Mouse (Mus musculus) brown adipose tissue, adult 24 weeks (tissue): Measurements from ENCODE around the gene Fignl1. TPM values are rescaled to one million over a fixed set of nuclear protein-coding genes. Genes with fewer than 3 reads are reported as not detected.

Experiments
- H3K27ac ChIP-seq: fragments of 200-500 bp; replicated peaks from 2 replicates; pipeline ENCODE4 v1.5.1; 2012; ENCODE audit warnings: low read depth, mild to moderate bottlenecking, low read length
- H3K4me1 ChIP-seq: fragments of 200-500 bp; 2 replicates; pipeline ENCODE4 v1.6.1; 2012; ENCODE audit warnings: low read length, mixed read lengths; ENCODE audit not compliant: control insufficient read depth, insufficient read depth, insufficient read length
- H3K4me3 ChIP-seq: fragments of 200-500 bp; 2 replicates; pipeline ENCODE4 v1.5.1; 2012; ENCODE audit warnings: low read depth, mild to moderate bottlenecking, low read length, moderate library complexity; ENCODE audit not compliant: insufficient read depth
- polyA plus RNA-seq: library from polyadenylated mRNA; stranded (reverse); fragments of >200 nt; gene quantifications from 2 replicates; pipeline ENCODE4 v1.2.4, GENCODE M21; 2012; ENCODE audit not compliant: missing spikeins, insufficient read depth, insufficient read length

Fignl1 gene
- polyA plus RNA-seq, 1 experiment: 0.79 TPM

GRCm38 (mm10) chr11:11737562-11737961 lies 71.2 kb downstream of the Fignl1 start:
- Histone ChIP-seq H3K4me3 (no peak overlapping the region), H3K4me1 (no peaks in the 10 kb centered on the region), H3K27ac (no peak overlapping the region)

Other genes starting within 250 kb of the Fignl1 start
- not detected in 2 replicates for gene 4930512M02Rik, start 181.1 kb downstream of the Fignl1 start, polyA plus RNA-seq
- 1.3 and 1.4 TPM in 2 replicates for gene Ikzf1, start 124.0 kb downstream of the Fignl1 start, polyA plus RNA-seq
- gene Ddc, start 89.2 kb upstream of the Fignl1 start, polyA plus RNA-seq: not detected in 2 replicates
- 6.2 and 6.4 TPM in 2 replicates for gene Grb10, start 229.7 kb upstream of the Fignl1 start, polyA plus RNA-seq